Mouse (Mus musculus): Measurements from ENCODE around the gene Trim30b.

- TF ChIP-seq POLR2A (IDR thresholded peaks at IDR 0.05; ENCODE audit: insufficient read length, low read depth) (no peak), TCF12 (IDR thresholded peaks at IDR 0.05; ENCODE audit: insufficient read depth, poor library complexity, severe bottlenecking) (no peak), MYOD1 (IDR thresholded peaks at IDR 0.05; ENCODE audit: control insufficient read depth in 1 of 3, insufficient read length in 2 of 3, low read depth in 2 of 3) (no peak), E2F4 (IDR thresholded peaks at IDR 0.05; ENCODE audit: insufficient read depth) (no peak), USF1 (IDR thresholded peaks at IDR 0.05; ENCODE audit: low read depth) (no peak), MAX (IDR thresholded peaks at IDR 0.05; ENCODE audit: low read depth) (no peak), SRF (IDR thresholded peaks at IDR 0.05; ENCODE audit: control insufficient read depth, insufficient read length, low read depth) (no peak), POLR2AphosphoS2 (IDR thresholded peaks at IDR 0.05; ENCODE audit: insufficient read length, low read depth) (no peak)
Measured at GRCm38 (mm10) chr7:104404460-104404950, 34.8 kb upstream of the Trim30b start.
